Mouse (Mus musculus): ENCODE measurements around the gene Vmp1.

The Vmp1 gene

GRCm38 (mm10) chr11:86683395-86684125 lies at the start of gene Vmp1, which contains the start of gene Ptrh2:
Vmp1 (minus strand) TSS chr11:86683836.
Ptrh2 (plus strand) TSS chr11:86683985.
- peak; percentile 92 for DNase-seq

GRCm38 (mm10) chr11:86731443-86731842 lies 47.8 kb upstream of the Vmp1 start:
- no peak for DNase-seq

DNA sequence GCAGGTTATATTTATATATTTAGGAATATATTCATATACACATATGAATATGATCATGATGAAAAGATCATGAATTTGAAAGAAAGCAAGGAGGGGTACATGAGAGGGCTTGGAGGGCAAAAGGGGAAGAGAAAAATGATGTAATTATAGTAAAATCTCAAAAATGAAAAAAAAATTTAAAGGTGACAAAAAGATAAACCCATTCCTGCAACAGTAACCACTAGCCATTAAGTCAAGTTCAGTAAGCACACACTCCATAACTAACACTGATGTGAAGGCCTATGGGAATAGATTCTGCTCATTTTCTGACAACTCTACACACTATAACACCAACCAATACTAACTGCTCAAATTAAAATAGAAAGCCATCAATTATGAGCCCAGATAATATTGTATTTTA lies 42.0 kb upstream of the Vmp1 start:
- DNase-seq = no peak

DNA sequence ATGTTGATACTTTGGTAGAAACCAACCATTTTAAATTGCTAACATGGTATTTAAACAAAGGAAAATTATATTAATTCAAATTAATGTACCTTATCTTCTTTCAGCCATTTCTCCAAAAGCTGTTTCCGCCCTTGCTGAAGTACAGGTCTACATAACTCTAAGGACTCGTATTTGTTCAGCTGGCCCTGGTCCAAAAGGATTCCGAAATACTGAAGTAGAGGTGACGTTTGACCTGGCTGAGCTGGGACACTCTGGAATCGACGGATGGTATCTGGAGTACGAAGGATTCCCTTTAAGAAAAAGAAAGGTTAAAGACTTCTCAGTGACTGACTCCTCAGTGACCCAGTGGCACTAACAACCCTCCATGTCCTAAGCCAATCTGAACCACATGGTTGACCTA lies 41.3 kb upstream of the Vmp1 start:
- DNase-seq = no peak

DNA sequence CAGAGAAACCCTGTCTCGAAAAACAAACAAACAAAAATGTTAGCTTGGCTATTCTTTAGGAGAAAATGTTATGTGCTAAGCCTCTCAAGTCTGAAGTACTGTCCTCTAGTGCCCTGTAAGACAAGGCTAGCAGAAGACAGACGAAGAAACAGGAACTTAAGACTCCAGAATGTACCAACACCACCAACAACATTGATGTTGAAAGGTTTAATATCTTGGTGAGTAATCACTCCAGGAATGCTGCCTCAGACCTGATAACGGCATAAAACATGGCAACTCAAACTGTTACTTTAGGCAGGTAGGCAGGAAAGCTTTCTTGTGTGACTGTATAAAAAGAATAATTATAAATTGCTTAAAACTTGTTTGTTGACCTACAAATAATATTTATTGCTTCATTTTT lies 40.4 kb upstream of the Vmp1 start:
- DNase-seq = no peak

GRCm38 (mm10) chr11:86719390-86719789 lies 35.8 kb upstream of the Vmp1 start:
- DNase-seq = no peak

DNA sequence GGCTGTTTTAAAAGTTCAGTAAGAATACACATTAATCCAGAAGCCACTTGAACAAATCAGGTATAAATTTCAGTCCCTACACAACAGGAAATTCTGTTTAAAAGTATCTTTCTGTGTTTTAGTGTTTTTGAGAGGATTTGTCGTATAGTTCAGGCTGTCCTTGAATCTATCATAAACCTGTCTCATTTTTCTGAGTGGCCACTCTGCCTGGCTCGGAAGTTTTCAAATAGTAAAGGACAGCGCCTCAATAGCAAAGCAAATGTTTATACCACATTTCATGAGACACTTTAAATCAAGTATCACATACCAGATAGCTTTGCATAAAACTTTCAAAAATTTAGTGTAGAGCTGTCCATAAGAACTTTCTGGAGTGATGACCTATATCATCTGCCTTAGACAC lies 34.7 kb upstream of the Vmp1 start:
- no peak for DNase-seq

- DNase-seq = no peak
Observed at GRCm38 (mm10) chr11:86717306-86718065, 33.9 kb upstream of the Vmp1 start.

GRCm38 (mm10) chr11:86714606-86715005 lies 31.0 kb upstream of the Vmp1 start:
- DNase-seq = no peak

DNA sequence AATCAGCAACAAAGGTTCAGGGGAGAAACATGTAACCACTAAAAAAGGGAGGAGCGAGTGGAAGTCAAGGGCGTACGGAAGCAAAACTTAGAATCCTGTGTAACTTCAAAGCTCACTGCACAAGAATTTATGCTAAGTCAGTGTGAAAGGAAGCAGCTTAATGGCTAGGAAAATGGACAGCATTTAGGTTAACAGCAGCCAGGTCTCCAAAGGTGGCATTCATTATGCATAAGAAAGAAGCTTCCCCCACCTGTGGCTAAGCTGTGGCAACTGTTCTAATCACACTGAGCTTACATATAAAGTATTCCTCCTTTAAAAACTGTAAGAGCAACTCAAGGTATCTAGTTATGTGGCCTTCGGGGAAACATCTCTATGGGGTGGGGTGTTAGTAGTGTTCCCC lies 17.5 kb upstream of the Vmp1 start:
- DNase-seq = no peak

- DNase-seq = no peak
Observed at GRCm38 (mm10) chr11:86695461-86695860, 11.8 kb upstream of the Vmp1 start.

DNA sequence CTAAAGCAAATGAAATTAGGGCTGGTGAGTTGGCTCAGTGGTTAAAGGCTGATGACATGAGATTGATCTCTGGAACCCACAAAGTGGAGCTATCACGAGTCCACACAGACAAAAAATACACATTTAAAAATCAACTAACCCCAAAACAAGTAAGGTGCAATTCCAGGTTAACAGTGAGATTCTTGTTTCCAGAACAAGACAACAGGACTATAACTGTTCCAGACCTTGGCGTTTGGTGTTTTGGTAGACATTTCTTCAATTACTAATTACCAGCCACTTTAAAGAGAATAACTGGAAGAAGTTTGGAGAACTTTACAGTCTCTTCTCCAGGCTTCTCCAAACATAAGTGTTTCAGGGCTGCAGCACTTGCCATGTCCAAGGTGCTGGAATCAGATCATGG lies 8.9 kb upstream of the Vmp1 start:
- no peak for DNase-seq

DNA sequence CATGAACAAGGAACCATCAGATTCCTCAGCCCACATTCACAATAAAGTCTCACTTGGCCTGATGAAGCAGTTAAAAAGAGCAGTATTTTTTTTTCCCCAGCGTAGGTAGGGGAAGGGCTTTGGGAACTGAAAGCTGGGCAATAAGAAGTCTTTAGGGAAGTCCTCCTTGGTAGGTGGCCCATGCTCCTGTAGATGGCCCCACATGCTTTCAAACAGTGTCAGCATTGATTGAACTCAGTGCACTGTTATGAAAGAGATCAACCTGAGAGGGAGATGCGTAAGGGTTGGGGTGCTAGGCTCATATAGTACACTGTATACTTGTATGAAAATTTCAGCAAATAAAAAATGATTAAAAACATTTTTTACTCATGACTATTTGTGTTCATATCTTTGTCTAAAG lies 8.3 kb upstream of the Vmp1 start:
- DNase-seq = no peak

DNA sequence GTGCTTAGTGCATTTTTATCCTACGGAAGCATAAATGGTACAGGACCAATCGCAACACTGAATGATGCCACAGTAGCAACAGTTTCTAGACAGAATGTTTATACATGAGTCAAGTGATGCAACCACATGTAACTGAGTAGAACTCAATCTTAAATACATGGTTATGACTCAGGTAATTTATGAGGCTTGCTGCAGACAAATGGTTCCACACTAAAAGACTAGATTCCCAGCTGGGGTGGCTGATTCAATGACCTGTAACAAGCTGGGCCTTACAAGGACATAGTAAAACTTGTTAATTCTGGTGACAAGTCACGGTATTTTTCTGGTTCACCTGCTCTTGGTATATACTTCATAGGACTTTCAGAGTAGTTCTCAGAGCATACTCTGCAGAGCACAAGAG lies 7.8 kb upstream of the Vmp1 start:
- DNase-seq = no peak

DNA sequence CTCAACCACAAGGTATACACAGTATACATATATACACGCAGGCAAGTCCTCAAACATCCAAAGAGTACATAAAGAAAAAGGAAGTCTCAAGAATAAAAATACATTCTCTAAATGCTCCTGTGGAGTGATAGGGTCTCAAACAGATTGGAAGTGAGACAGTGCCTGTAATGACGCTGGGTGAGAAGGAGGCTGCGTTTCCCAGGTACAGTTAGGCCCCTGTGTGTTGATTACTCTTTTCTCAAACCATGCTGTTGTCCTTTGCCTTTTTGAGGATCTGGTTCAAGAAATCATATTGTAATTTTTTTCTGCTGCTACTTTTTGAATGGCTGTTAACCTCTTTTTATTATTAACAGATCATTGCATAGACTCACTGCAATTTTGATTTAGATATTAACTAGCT lies 6.7 kb upstream of the Vmp1 start:
- no peak for DNase-seq

DNA sequence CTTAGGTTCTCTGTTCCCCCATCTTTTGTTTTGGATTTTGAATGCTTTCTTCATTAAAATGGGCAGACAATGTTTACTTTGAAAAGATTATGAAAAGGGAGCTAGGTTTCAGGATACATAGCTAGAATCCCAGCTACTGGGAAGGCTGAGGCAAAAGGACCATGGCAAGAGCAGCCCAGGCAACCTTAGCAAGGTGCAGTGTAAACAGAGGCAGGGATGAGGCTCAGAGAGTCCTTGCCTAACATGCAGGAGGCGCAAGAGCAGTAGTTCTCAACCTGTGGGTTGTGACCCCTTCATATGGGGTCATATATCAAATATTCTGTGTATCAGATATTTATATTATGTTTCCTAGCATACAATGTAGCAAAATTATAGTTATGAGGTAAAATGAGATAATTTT lies 1.7 kb upstream of the Vmp1 start:
- DNase-seq = no peak

GRCm38 (mm10) chr11:86684126-86685012 lies 733 bp upstream of the Vmp1 start:
- no peak for DNase-seq

- no peak for DNase-seq
Observed at GRCm38 (mm10) chr11:86682861-86683260, 775 bp downstream of the Vmp1 start.

- DNase-seq = no peak
Observed at GRCm38 (mm10) chr11:86681423-86681822, 2.2 kb downstream of the Vmp1 start.

- DNase-seq = no peak
Observed at GRCm38 (mm10) chr11:86680729-86681128, 2.9 kb downstream of the Vmp1 start.

DNA sequence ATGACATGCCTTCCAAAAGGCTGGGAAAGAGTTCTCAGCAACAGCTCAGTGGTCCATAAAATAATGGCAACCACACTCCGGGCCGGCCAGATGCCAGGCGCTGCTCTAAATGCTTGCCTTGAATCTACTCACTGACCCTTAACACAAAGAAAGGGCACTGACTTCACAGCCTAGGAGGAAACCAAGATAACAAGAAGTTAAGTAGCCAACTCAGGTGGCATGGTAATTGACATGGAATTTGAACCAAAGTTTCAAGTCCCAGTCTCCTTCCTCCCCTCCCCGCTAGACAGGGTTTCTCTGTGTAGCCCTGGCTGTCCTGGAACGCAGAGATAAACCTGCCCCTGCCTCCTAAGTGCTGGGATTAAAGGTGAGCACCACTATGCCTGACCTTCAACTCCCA lies 4.7 kb downstream of the Vmp1 start:
- DNase-seq = no peak

- DNase-seq = no peak
Observed at GRCm38 (mm10) chr11:86675520-86675919, 8.1 kb downstream of the Vmp1 start.

DNA sequence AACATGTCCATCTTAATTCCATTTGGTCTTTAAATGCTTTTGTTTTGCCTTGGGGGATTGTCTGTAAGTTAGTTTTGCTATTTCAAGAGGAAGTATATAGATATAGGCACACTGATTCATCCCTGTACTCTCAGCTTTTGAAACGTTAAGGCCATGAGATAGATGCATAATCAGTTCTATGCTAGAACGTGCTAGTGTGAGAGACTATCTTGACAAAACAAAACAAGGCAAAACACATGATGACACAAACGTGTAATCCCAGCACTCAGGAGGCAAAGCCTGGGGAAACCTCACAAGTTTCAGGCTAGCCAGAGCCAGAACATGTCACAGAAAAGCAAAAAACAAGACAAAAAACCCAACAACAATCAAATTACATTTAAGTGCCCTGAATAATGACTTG lies 10.9 kb downstream of the Vmp1 start:
- no peak for DNase-seq
